Mouse (Mus musculus): ENCODE results near the gene Smok3a. TPM values are rescaled to one million over a fixed set of nuclear protein-coding genes. Genes with fewer than 3 reads are reported as not detected.
"Not testable (repeated sequence)": the region's sequence is repeated elsewhere in the genome, so short reads cannot be mapped to it uniquely, and the experiment has no call there.

Smok3a gene
- polyA plus RNA-seq, 1 experiment from 2014 or later, result not detected

GRCm38 (mm10) chr5:138016997-138017396, 4.1 kb upstream of the Smok3a start:
- no peak for ATAC-seq (ENCODE audit: insufficient number of reproducible peaks, low FRiP score, low TSS enrichment, low read depth)
- Histone ChIP-seq H3K9ac (no peak overlapping the region), H3K4me2 (replicated peaks) (no peak overlapping the region), H3K4me1 (no peaks in the 10 kb centered on the region), H3K36me3 (no peaks in the 10 kb centered on the region), H3K4me3 (replicated peaks) (no peak overlapping the region), H3K9me3 (replicated peaks) (no peaks in the 10 kb centered on the region), H3K27ac (replicated peaks) (no peak overlapping the region), H3K27me3 (no peaks in the 10 kb centered on the region)

GRCm38 (mm10) chr5:138019577-138019976, 1.5 kb upstream of the Smok3a start:
- H3K4me1 ChIP-seq; H3K27me3 ChIP-seq; H3K4me3 ChIP-seq (replicated peaks); H3K4me2 ChIP-seq (replicated peaks); H3K27ac ChIP-seq (replicated peaks); H3K36me3 ChIP-seq; H3K9ac ChIP-seq; ATAC-seq (ENCODE audit: insufficient number of reproducible peaks, low FRiP score, low TSS enrichment, low read depth); H3K9me3 ChIP-seq (replicated peaks): not testable (repeated sequence)
- 86% methylated on average over 4 of the region's 4 CpGs for WGBS

GRCm38 (mm10) chr5:138052894-138053293, 31.8 kb downstream of the Smok3a start, which contains the start of gene Smok3c:
Gene Smok3c, plus strand, starts transcription at chr5:138053194.
- H3K4me1 ChIP-seq; H3K27me3 ChIP-seq; H3K4me3 ChIP-seq (replicated peaks); ATAC-seq (ENCODE audit: insufficient number of reproducible peaks, low FRiP score, low TSS enrichment, low read depth); H3K4me2 ChIP-seq (replicated peaks); H3K27ac ChIP-seq (replicated peaks); H3K9ac ChIP-seq; H3K9me3 ChIP-seq (replicated peaks); H3K36me3 ChIP-seq: not testable (repeated sequence)
- WGBS, result no CpG with 5 or more reads among the region's 5 CpGs

- Histone ChIP-seq H3K27ac (replicated peaks) (no peak overlapping the region), H3K36me3 (no peaks in the 10 kb centered on the region), H3K4me3 (replicated peaks) (no peak overlapping the region), H3K9me3 (replicated peaks) (no peaks in the 10 kb centered on the region), H3K4me1 (no peaks in the 10 kb centered on the region), H3K9ac (no peak overlapping the region), H3K27me3 (no peaks in the 10 kb centered on the region), H3K4me2 (replicated peaks) (no peak overlapping the region)
- 90% methylated on average over 4 of the region's 4 CpGs for WGBS
- ATAC-seq (ENCODE audit: insufficient number of reproducible peaks, low FRiP score, low TSS enrichment, low read depth), result no peak
Measured at GRCm38 (mm10) chr5:138073803-138074202, 52.7 kb downstream of the Smok3a start.

GRCm38 (mm10) chr5:138075684-138076083, 54.6 kb downstream of the Smok3a start:
- WGBS, result 70% methylated on average over 3 of the region's 3 CpGs
- Histone ChIP-seq H3K27ac (replicated peaks) (no peak overlapping the region), H3K9me3 (replicated peaks) (no peaks in the 10 kb centered on the region), H3K4me1 (no peaks in the 10 kb centered on the region), H3K36me3 (no peaks in the 10 kb centered on the region), H3K4me2 (replicated peaks) (no peak overlapping the region), H3K27me3 (no peaks in the 10 kb centered on the region), H3K4me3 (replicated peaks) (no peak overlapping the region), H3K9ac (no peak overlapping the region)
- no peak for ATAC-seq (ENCODE audit: insufficient number of reproducible peaks, low FRiP score, low TSS enrichment, low read depth)

- ATAC-seq (ENCODE audit: insufficient number of reproducible peaks, low FRiP score, low TSS enrichment, low read depth), result no peak
- no peaks in the 10 kb centered on the region for H3K9me3 ChIP-seq (replicated peaks)
- no peaks in the 10 kb centered on the region for H3K36me3 ChIP-seq
- no peak overlapping the region for H3K4me2 ChIP-seq (replicated peaks)
- 63% methylated on average over 2 of the region's 2 CpGs for WGBS
- no peaks in the 10 kb centered on the region for H3K27me3 ChIP-seq
- no peaks in the 10 kb centered on the region for H3K4me1 ChIP-seq
- H3K4me3 ChIP-seq (replicated peaks), result no peak overlapping the region
- no peak overlapping the region for H3K27ac ChIP-seq (replicated peaks)
- no peak overlapping the region for H3K9ac ChIP-seq
Measured at GRCm38 (mm10) chr5:138076148-138076547, 55.1 kb downstream of the Smok3a start.

DNA sequence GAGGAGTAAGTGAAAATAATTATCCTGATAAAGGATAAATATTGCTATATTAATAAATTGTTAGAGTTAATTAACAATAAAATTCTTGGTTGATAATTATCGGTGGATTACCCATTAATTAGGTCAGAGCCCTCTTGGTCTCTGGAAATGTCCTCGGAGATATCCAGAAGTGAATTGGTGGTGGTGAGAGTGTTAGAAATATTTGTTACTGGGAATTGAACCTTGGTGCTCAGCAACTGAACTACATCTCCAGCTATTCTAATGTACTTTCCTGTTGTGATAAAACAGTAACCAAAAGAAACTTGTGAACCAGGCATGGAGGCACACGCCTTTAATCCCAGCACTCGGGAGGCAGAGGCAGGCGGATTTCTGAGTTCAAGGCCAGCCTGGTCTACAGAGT, 59.4 kb downstream of the Smok3a start:
- whole genome bisulfite sequencing, result 87% methylated on average over 5 of the region's 5 CpGs
- no peak for ATAC-seq (ENCODE audit: insufficient number of reproducible peaks, low FRiP score, low TSS enrichment, low read depth)
- H3K27me3 ChIP-seq, result no peaks in the 10 kb centered on the region; the same call in 1 of the 2 replicates
- H3K4me1 ChIP-seq, result no peaks in the 10 kb centered on the region
- no peak overlapping the region for H3K27ac ChIP-seq (replicated peaks)
- H3K4me3 ChIP-seq (replicated peaks), result no peak overlapping the region
- H3K4me2 ChIP-seq (replicated peaks), result no peak overlapping the region
- H3K9me3 ChIP-seq (replicated peaks), result no peaks in the 10 kb centered on the region
- no peak overlapping the region for H3K9ac ChIP-seq
- no peaks in the 10 kb centered on the region for H3K36me3 ChIP-seq

GRCm38 (mm10) chr5:138081446-138081845, 60.4 kb downstream of the Smok3a start:
- Histone ChIP-seq H3K27me3 (no peaks in the 10 kb centered on the region; the same call in 1 of the 2 replicates), H3K9me3 (replicated peaks) (no peaks in the 10 kb centered on the region), H3K9ac (no peak overlapping the region), H3K4me1 (peaks cover under 1% of the 10 kb centered on the region; the same call in 1 of the 2 replicates), H3K36me3 (no peaks in the 10 kb centered on the region), H3K4me3 (replicated peaks) (no peak overlapping the region), H3K4me2 (replicated peaks) (no peak overlapping the region), H3K27ac (replicated peaks) (no peak overlapping the region)
- WGBS, result 83% methylated on average over 9 of the region's 9 CpGs
- no peak for ATAC-seq (ENCODE audit: insufficient number of reproducible peaks, low FRiP score, low TSS enrichment, low read depth)

- no peaks in the 10 kb centered on the region; the same call in 1 of the 2 replicates for H3K27me3 ChIP-seq
- peaks cover 8% of the 10 kb centered on the region; the same call in 1 of the 2 replicates for H3K4me1 ChIP-seq
- no peaks in the 10 kb centered on the region for H3K9me3 ChIP-seq (replicated peaks)
- no peak overlapping the region for H3K4me3 ChIP-seq (replicated peaks)
- H3K4me2 ChIP-seq (replicated peaks), result no peak overlapping the region
- peaks cover 4% of the 10 kb centered on the region; the same call in 1 of the 2 replicates for H3K36me3 ChIP-seq
- no peak for ATAC-seq (ENCODE audit: insufficient number of reproducible peaks, low FRiP score, low TSS enrichment, low read depth)
- 70% methylated on average over 2 of the region's 2 CpGs for WGBS
- no peak overlapping the region for H3K9ac ChIP-seq
- no peak overlapping the region for H3K27ac ChIP-seq (replicated peaks)
Measured at GRCm38 (mm10) chr5:138083318-138083900, 62.3 kb downstream of the Smok3a start.

DNA sequence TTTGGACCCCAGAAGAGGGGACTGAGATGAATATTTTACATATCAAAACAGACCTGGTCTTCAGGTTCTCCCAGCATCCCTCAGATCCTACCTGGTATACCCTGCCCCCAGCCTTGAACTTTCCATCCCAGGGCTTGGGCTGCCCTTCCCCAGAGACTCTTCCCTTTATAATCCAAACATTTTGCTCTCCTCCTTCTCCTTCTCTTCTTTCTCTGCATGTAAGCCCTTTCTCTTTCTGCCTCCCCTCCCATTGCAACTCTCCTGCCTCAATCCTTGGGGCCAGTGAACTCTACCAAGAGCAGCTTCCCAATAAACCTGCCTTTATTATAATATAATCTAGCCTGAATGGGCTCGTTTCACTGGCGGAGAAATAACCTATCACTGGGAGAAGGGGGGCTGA, 62.9 kb downstream of the Smok3a start:
- Histone ChIP-seq H3K4me3 (replicated peaks) (no peak overlapping the region), H3K9ac (no peak overlapping the region), H3K9me3 (replicated peaks) (no peaks in the 10 kb centered on the region), H3K36me3 (peaks cover 4% of the 10 kb centered on the region; the same call in 1 of the 2 replicates), H3K27ac (replicated peaks) (no peak overlapping the region), H3K4me2 (replicated peaks) (no peak overlapping the region), H3K27me3 (no peaks in the 10 kb centered on the region; the same call in 1 of the 2 replicates), H3K4me1 (peaks cover 8% of the 10 kb centered on the region; the same call in 1 of the 2 replicates)
- no peak for ATAC-seq (ENCODE audit: insufficient number of reproducible peaks, low FRiP score, low TSS enrichment, low read depth)
- 93% methylated on average over 2 of the region's 2 CpGs for WGBS

Measured in embryonic facial prominence, embryonic 15.5 days (tissue).